Mouse (Mus musculus) retina, adult 2 months (tissue): ENCODE results near the gene Ddx55.

ENCODE experiments used
- DNase-seq: peaks from one replicate; pipeline ENCODE4 v3.0.0-alpha.2; 2012; ENCODE audit warnings: low read depth, low spot score

The Ddx55 gene

GRCm38 (mm10) chr5:124605041-124605622 lies 52.5 kb downstream of the Ddx55 start:
- DNase-seq = no peak

GRCm38 (mm10) chr5:124610965-124611364 lies 58.3 kb downstream of the Ddx55 start:
- no peak for DNase-seq

- no peak for DNase-seq
Observed at GRCm38 (mm10) chr5:124614709-124615108, 62.0 kb downstream of the Ddx55 start.

GRCm38 (mm10) chr5:124618711-124619110 lies 66.0 kb downstream of the Ddx55 start:
- DNase-seq = no peak
